Mouse (Mus musculus) gastrocnemius, postnatal 25 days (tissue): ENCODE results near the gene Bmp6. TPM values are rescaled to one million over a fixed set of nuclear protein-coding genes. Genes with fewer than 3 reads are reported as not detected.

Source experiments
- DNase-seq: peaks from one replicate; pipeline ENCODE4 v3.0.0; 2022
- total RNA-seq, 2 experiments: library from RNA; stranded (reverse); gene quantifications; 1 replicate in 1 of 2; 2 replicates in 1 of 2; pipeline ENCODE4 v1.2.3; 2021

Gene Bmp6
- total RNA-seq, 2 experiments from 2014 or later = 8.5 to 8.8 TPM

- peak; percentile 34 for DNase-seq
Measured at GRCm38 (mm10) chr13:38353420-38354255, 8.7 kb downstream of the Bmp6 start.

- DNase-seq = no peak
Measured at GRCm38 (mm10) chr13:38354284-38354683, 9.4 kb downstream of the Bmp6 start.

- no peak for DNase-seq
Measured at GRCm38 (mm10) chr13:38359045-38359444, 14.1 kb downstream of the Bmp6 start.

GRCm38 (mm10) chr13:38362751-38363150 lies 17.8 kb downstream of the Bmp6 start:
- DNase-seq = no peak

GRCm38 (mm10) chr13:38363869-38364268 lies 19.0 kb downstream of the Bmp6 start:
- no peak for DNase-seq

GRCm38 (mm10) chr13:38369624-38370023 lies 24.7 kb downstream of the Bmp6 start:
- no peak for DNase-seq

- DNase-seq = peak; percentile 19
Measured at GRCm38 (mm10) chr13:38376071-38376470, 31.2 kb downstream of the Bmp6 start.

GRCm38 (mm10) chr13:38377355-38377754 lies 32.4 kb downstream of the Bmp6 start:
- peak; percentile 17 for DNase-seq

GRCm38 (mm10) chr13:38379806-38380205 lies 34.9 kb downstream of the Bmp6 start:
- DNase-seq = no peak

- no peak for DNase-seq
Measured at GRCm38 (mm10) chr13:38386035-38386559, 41.2 kb downstream of the Bmp6 start.

- no peak for DNase-seq
Measured at GRCm38 (mm10) chr13:38387453-38388040, 42.6 kb downstream of the Bmp6 start.

- DNase-seq = no peak
Measured at GRCm38 (mm10) chr13:38393444-38393843, 48.5 kb downstream of the Bmp6 start.

- DNase-seq = no peak
Measured at GRCm38 (mm10) chr13:38395026-38395425, 50.1 kb downstream of the Bmp6 start.

GRCm38 (mm10) chr13:38397007-38397545 lies 52.2 kb downstream of the Bmp6 start:
- DNase-seq = no peak

GRCm38 (mm10) chr13:38398658-38399057 lies 53.8 kb downstream of the Bmp6 start:
- peak; percentile 57 for DNase-seq

GRCm38 (mm10) chr13:38400662-38401061 lies 55.8 kb downstream of the Bmp6 start:
- peak; percentile 41 for DNase-seq

- no peak for DNase-seq
Measured at GRCm38 (mm10) chr13:38407611-38408315, 62.9 kb downstream of the Bmp6 start.

- no peak for DNase-seq
Measured at GRCm38 (mm10) chr13:38408636-38409035, 63.7 kb downstream of the Bmp6 start.

GRCm38 (mm10) chr13:38410322-38410865 lies 65.5 kb downstream of the Bmp6 start:
- DNase-seq = peak; percentile 74

- DNase-seq = no peak
Measured at GRCm38 (mm10) chr13:38419781-38420180, 74.9 kb downstream of the Bmp6 start.

- peak; percentile 33 for DNase-seq
Measured at GRCm38 (mm10) chr13:38422491-38422890, 77.6 kb downstream of the Bmp6 start.

- DNase-seq = no peak
Measured at GRCm38 (mm10) chr13:38425294-38425693, 80.4 kb downstream of the Bmp6 start.
